Mouse (Mus musculus) layer of hippocampus, postnatal 14 days (tissue): ENCODE measurements around the gene Gstt3. TPM values are rescaled to one million over a fixed set of nuclear protein-coding genes. Genes with fewer than 3 reads are reported as not detected.

Experiments used
- DNase-seq, 2 experiments: peaks; one replicate each; pipeline ENCODE4 v3.0.0; 2021 to 2022; ENCODE audit warnings: low spot score in 2 of 2, mixed read lengths in 1 of 2
- long read RNA-seq, 2 experiments: library from polyadenylated mRNA; stranded (forward); transcript quantifications; one replicate each; pipeline ENCODE4 v2.0.0; 2021
- total RNA-seq, 2 experiments: library from RNA; stranded (reverse); gene quantifications; 2 replicates each; pipeline ENCODE4 v1.2.3; 2021

The Gstt3 gene
- total RNA-seq = 1 to 10 TPM; 1.3 to 2.5 TPM
- long read RNA-seq, experiment 1 = 0 reads
- long read RNA-seq, experiment 2, partial matches to known transcripts = 0 of 4 reads
- long read RNA-seq, experiment 2, other reads (novel, unspliced or antisense) = 0 of 4 reads

GRCm38 (mm10) chr10:75780769-75781578 lies at the start of gene Gstt3, which contains the start of gene Gm20441:
Gene Gstt3 (minus strand): TSS chr10:75781414.
Gene Gm20441 (minus strand): TSS chr10:75780954.
- DNase-seq = peak in 1 of 2 experiments; percentile 8

- DNase-seq = no peak
Measured at GRCm38 (mm10) chr10:75830275-75830670, 49.1 kb upstream of the Gstt3 start.

DNA sequence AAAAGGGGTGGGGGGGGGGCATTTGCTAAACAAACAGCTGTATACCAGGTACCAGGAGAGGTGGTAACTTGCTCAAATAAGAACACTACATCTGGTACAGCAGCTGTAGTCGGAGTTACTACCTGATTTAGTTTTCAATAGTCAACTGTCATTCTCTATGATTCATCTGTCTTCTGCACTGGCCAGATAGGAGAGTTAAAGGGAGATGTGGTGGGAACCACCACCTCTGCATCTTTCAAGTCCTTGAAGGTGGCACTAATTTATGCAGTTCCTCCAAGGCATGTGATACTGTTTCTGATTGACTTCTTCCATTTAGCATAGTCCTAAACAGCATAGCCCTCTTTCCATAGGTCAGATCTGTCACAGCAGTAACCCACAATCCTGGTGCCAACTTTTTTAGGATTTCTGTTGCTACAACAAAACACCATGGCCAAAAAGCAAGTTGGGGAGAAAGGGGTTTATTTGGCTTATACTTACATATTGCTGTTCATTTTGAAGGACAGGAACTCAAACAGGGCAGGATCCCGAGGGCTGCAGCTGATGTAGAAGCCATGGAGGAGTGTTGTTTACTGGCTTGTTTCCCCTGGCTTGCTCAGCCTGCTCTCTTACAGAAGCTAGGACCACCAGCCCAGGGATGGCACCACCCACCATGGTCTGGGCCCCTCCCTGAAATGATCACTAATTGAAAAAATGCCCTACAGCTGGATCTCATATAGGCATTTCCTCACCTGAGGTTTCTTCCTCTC lies 48.5 kb upstream of the Gstt3 start:
- DNase-seq = no peak

GRCm38 (mm10) chr10:75828500-75828931 lies 47.3 kb upstream of the Gstt3 start:
- DNase-seq = peak; percentile 25 to 81

DNA sequence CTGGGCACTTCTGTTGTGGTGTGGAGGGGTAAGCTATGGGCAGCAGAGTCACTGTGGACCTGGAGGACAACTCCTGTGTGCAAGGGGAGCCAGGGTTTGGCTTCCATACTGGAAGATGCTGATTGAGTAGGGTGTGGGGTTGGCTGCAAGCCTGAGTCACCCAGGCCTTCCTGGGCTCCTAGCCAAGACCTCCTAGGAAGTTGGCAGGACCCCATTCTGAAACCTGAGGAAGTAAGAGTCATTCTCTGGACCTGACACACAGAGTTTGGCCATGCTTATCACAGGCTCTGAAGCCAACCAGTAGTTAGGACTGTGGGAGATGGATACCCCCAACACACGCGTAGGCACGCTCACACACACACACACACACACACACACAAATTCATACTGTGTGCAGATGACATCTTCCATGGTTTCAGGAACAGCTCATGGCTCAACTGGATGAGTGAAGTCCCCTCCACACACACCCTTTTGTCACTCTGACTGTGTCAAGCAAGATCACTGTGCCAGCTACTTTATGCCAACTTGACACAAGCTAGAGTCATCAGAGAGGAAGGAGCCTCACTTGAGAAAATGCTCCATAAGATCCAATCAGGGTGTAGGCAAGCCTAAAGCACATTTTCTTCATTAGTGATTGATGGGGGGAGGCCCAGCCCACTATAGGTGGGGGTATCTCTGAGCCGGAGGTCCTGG lies 46.6 kb upstream of the Gstt3 start:
- DNase-seq = peak in 1 of 2 experiments; percentile 40

DNA sequence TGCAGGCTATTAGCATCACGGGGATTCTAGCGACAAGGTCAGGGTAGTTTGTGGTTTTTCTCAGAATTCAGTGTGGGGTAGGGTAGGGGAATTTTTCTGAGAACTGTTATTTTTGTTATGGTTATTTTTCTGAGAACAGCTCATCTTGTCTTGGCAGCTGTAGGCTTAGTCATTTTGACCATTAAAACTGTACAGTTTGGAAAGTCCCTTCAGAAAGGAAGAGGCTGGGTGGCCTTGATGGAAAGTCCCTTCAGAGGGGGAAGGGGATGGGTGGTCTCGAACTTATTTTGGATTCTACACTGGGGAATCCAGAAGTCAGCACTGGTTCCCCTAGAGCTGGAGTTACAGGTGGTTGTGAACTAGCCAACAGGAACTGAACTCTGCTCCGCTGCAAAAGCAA lies 43.3 kb upstream of the Gstt3 start:
- DNase-seq = no peak

DNA sequence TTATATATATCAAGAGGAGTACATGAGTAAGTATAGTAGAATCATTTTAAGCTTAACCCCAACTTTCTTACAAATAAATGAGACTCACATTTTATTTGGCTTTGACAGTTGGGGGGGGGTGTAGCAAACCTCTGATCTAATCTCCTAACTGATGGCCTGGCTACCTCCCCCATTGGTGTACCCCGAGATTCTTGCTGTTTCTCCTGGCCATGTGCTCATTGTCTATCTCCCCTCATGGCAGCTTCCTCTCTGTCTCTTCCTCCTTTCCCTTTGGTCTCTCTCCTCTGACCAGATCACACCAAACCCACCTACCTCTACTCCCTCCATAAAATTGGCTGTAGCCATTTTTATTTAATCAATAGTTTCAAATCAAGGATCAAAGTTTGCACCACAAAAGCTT lies 42.6 kb upstream of the Gstt3 start:
- no peak for DNase-seq

DNA sequence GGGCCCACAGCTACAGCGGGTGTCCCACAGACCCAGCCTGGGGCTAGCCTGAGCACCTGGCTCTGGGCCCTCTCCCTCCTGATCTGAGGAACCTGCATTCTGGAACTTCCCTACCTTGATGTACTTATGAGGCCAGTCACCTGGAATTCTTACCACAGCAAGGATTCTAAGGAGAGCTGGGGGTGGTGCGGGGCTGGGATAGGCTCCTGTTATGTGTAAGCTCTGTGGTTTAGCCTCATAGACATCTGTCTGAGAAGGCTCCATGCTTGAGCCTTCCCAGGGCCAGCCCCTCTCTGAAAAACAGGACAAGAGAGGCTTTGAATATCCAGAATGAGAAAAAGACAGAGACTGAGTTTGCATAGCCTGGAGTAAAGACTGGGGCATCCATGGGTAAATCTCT lies 41.2 kb upstream of the Gstt3 start, which contains the start of gene Gstt4:
TSS of gene Gstt4 (minus strand) at position 101 of the 400 bp plus-strand sequence.
- DNase-seq = no peak

GRCm38 (mm10) chr10:75819882-75820281 lies 38.7 kb upstream of the Gstt3 start:
- no peak for DNase-seq

GRCm38 (mm10) chr10:75818641-75819040 lies 37.4 kb upstream of the Gstt3 start:
- no peak for DNase-seq

DNA sequence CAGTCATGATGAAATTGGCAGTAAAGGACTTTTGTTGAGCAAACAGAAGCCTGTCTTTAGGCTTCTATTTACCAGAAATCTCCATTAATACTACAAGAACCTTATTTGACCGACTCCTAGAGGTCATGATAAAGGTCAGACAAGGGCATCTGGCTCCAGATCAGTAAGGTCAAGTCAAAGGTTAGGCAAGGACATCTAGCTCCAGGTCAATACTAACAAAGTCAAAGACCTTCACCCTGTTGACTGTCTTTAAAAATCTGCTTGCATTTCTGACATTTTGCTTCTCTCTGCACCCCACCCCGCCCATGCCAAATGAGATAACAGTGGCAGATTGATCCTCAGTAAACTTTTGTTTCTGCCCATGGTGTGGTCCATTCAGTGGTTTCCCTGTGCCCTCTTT lies 23.0 kb upstream of the Gstt3 start:
- no peak for DNase-seq

DNA sequence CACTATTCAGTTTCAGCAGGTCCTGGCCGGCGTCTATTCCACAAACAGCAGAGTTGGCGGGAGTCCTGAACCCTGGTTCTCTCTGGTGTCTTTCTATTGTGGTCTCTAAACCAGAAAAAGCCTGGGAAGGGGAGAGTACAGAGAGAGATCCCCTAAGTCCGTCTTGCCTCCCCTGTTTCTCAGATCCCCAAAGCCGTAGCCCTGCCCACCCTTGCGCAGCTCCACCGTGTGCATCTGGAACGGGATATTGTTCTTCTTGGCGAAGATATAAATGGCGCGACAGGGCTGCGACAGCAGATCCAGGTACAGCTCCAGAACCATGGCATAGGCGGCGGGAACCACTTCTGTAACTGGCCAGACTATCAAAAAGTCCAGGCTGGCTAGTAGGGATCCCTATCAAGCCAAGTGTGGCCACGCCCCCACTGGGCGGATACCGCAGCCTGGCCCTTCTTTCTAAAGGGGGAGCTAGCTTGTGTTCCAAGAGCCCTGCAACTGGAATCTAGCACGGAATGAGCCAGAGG lies 17.0 kb upstream of the Gstt3 start, which contains the start of gene Gstt1:
TSS of gene Gstt1 (minus strand) at position 409 of the 521 bp plus-strand sequence.
- peak in 1 of 2 experiments; percentile 9 for DNase-seq

DNA sequence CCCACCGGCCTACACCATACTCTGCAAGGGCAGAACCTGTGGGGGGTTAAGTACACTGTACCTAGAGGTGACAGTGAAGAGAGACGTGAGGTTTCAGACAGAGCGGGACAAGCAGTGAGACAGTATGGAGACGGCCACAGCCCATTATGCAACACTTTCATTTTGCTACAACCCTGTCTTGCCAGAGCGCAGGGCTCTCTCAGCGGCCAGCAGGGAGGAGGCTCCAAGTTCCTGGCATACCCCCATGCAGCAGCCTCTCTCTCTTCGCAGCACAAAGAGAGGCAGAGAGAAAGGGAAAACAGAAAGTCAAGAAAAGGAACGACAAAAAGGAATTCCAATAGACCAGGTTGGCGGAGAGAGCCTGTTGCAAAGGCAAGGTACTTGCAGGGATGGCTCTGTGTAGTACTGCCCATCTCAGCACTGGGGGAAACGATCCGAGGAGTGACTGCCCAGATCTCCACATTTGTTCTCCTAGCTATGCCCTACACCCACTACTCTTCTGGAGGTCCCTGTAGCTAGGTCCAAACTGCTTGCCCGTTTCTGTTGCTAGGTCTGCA lies 16.5 kb upstream of the Gstt3 start:
- DNase-seq = peak; percentile 9 to 39

DNA sequence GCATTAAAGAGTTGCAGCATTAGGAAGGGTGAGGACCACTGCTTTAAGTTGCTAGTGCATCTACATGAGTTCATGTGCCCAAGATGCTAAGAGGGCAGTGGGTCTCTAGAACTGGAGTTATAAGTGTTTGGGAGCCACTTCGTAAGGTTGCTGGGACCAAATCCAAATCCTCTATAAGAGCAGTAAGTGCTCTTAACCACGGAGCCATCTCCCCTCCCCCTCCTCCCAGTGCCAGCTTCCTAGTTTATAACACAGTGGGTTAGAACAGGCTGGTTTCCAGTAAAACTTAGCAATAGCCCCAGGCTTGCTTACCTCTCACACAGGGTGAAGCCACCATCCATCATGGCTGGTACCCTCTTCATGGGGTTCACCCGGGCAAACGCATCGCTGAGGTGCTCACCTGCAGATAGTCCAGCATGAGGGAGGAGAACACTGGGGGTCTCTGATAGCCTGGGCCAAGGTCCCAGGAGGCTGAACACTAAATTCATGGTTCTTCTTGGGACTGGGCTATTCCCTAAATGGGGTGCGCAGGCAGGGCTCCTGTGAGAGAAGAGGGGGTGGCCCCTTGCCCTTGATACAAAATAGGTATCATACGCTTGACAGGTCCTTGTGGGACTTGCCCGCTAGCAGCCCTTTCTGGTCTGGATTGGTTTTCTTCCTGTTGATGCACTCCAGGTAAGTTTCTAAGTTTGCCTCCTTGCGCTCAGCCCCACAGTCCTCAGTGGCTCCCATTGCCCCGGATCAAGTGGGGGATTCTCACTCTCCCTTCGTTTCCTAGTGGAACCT lies 15.7 kb upstream of the Gstt3 start:
- DNase-seq = no peak

GRCm38 (mm10) chr10:75794880-75795279 lies 13.7 kb upstream of the Gstt3 start:
- no peak for DNase-seq

DNA sequence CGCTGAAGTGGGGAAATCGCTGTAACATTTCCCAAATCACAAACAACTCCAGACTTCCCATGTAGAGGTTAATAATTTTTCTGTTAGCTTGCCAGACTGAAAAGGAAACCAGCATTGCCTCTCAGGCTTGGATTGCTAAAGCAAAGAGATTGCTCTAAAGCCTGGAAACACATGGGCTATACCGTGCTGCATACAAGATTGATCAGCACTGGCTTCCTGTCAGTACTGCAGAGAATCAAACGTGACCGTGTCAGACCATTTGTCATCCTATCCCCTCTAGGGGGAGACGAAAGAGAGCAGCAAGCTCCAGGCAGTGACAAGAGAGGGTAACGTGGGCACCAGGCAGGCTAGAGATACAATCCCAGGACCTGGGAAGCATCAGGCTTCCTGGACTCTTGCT lies 9.6 kb upstream of the Gstt3 start:
- no peak for DNase-seq

- no peak for DNase-seq
Measured at GRCm38 (mm10) chr10:75789841-75790240, 8.6 kb upstream of the Gstt3 start.

- no peak for DNase-seq
Measured at GRCm38 (mm10) chr10:75789081-75789735, 8.0 kb upstream of the Gstt3 start.

- DNase-seq = no peak
Measured at GRCm38 (mm10) chr10:75788277-75788676, 7.1 kb upstream of the Gstt3 start.
